Mouse (Mus musculus) heart, adult 2 months (tissue): ENCODE measurements around the gene Mapk1.

Experiments
- CTCF ChIP-seq: fragments of 200-600 bp; IDR thresholded peaks from 2 replicates; pipeline ENCODE4 v1.8.1; 2022; ENCODE audit warnings: antibody characterized with exemption, mild to moderate bottlenecking, moderate library complexity
- POLR2A ChIP-seq: fragments of 200-500 bp; IDR thresholded peaks from 2 replicates; pipeline ENCODE4 v1.6.1; 2011; ENCODE audit warnings: mild to moderate bottlenecking, low read depth, low read length, control low read depth; ENCODE audit not compliant: insufficient read depth

- TF ChIP-seq CTCF (no peak), POLR2A (no peak)
Measured at GRCm38 (mm10) chr16:17044320-17044719, 61.1 kb downstream of the Mapk1 start.
